Mouse (Mus musculus): ENCODE results near the gene Trappc4.
A peak's percentile ranks its signal among the peaks of the same experiment; 100 is the strongest.
"Not testable (repeated sequence)": the region's sequence is repeated elsewhere in the genome, so short reads cannot be mapped to it uniquely, and the experiment has no call there.

Trappc4 gene

GRCm38 (mm10) chr9:44406906-44407751 is at the start of gene Trappc4, which contains the start of gene Rps25:
Gene Trappc4, minus strand, starts transcription at chr9:44407600.
Gene Rps25, plus strand, starts transcription at chr9:44407139.
- peak; percentile 90 to 93 for DNase-seq (ENCODE audit: low spot score in 2 of 2)

- no peak for DNase-seq (ENCODE audit: low spot score in 2 of 2)
Observed at GRCm38 (mm10) chr9:44454891-44455220, 47.5 kb upstream of the Trappc4 start, which contains the start of gene Upk2. Gene Upk2, minus strand, starts transcription at chr9:44454976.

GRCm38 (mm10) chr9:44454132-44454890 is 46.9 kb upstream of the Trappc4 start:
- peak; percentile 76 to 85 for DNase-seq (ENCODE audit: low spot score in 2 of 2)

- DNase-seq (ENCODE audit: low spot score in 2 of 2): no peak
Observed at GRCm38 (mm10) chr9:44450387-44450786, 43.0 kb upstream of the Trappc4 start.

- not testable (repeated sequence) for DNase-seq (ENCODE audit: low spot score in 2 of 2)
Observed at GRCm38 (mm10) chr9:44444402-44445025, 37.1 kb upstream of the Trappc4 start.

- DNase-seq (ENCODE audit: low spot score in 2 of 2): no peak
Observed at GRCm38 (mm10) chr9:44440961-44441360, 33.6 kb upstream of the Trappc4 start, which contains the start of gene Foxr1. Gene Foxr1, minus strand, starts transcription at chr9:44441136.

GRCm38 (mm10) chr9:44435747-44436146 is 28.3 kb upstream of the Trappc4 start:
- DNase-seq (ENCODE audit: low spot score in 2 of 2): no peak

GRCm38 (mm10) chr9:44432577-44433185 is 25.3 kb upstream of the Trappc4 start:
- no peak for DNase-seq (ENCODE audit: low spot score in 2 of 2)

GRCm38 (mm10) chr9:44423576-44423975 is 16.2 kb upstream of the Trappc4 start:
- DNase-seq (ENCODE audit: low spot score in 2 of 2): no peak

- no peak for DNase-seq (ENCODE audit: low spot score in 2 of 2)
Observed at GRCm38 (mm10) chr9:44420280-44420898, 13.0 kb upstream of the Trappc4 start.

GRCm38 (mm10) chr9:44419730-44420129 is 12.3 kb upstream of the Trappc4 start:
- DNase-seq (ENCODE audit: low spot score in 2 of 2): not testable (repeated sequence)

GRCm38 (mm10) chr9:44418519-44419385 is 11.4 kb upstream of the Trappc4 start, which contains the start of gene Ccdc84:
Gene Ccdc84, minus strand, starts transcription at chr9:44418569.
- no peak for DNase-seq (ENCODE audit: low spot score in 2 of 2)

- peak; percentile 92 to 97 for DNase-seq (ENCODE audit: low spot score in 2 of 2)
Observed at GRCm38 (mm10) chr9:44417892-44418363, 10.5 kb upstream of the Trappc4 start.

- no peak for DNase-seq (ENCODE audit: low spot score in 2 of 2)
Observed at GRCm38 (mm10) chr9:44417156-44417891, 9.9 kb upstream of the Trappc4 start.

- DNase-seq (ENCODE audit: low spot score in 2 of 2): no peak
Observed at GRCm38 (mm10) chr9:44412781-44413180, 5.4 kb upstream of the Trappc4 start.

- no peak for DNase-seq (ENCODE audit: low spot score in 2 of 2)
Observed at GRCm38 (mm10) chr9:44412306-44412705, 4.9 kb upstream of the Trappc4 start.

- no peak for DNase-seq (ENCODE audit: low spot score in 2 of 2)
Observed at GRCm38 (mm10) chr9:44411601-44412130, 4.3 kb upstream of the Trappc4 start.

GRCm38 (mm10) chr9:44410647-44411336 is 3.4 kb upstream of the Trappc4 start:
- no peak for DNase-seq (ENCODE audit: low spot score in 2 of 2)
